Mouse (Mus musculus): ENCODE data around the gene Wdr73.
A peak's percentile ranks its signal among the peaks of the same experiment; 100 is the strongest.

Wdr73 gene

GRCm38 (mm10) chr7:80849710-80850109 lies 51.4 kb downstream of the Wdr73 start:
- peak; percentile 75 for DNase-seq

- no peak for DNase-seq
These were observed 51.8 kb downstream of the Wdr73 start for GRCm38 (mm10) chr7:80849267-80849666.

- DNase-seq, result no peak
These were observed 54.4 kb downstream of the Wdr73 start for GRCm38 (mm10) chr7:80846709-80847108.

- DNase-seq, result no peak
These were observed 54.8 kb downstream of the Wdr73 start for GRCm38 (mm10) chr7:80846280-80846678.

- DNase-seq, result no peak
These were observed 55.3 kb downstream of the Wdr73 start for GRCm38 (mm10) chr7:80845621-80846279.

- no peak for DNase-seq
These were observed 56.4 kb downstream of the Wdr73 start for GRCm38 (mm10) chr7:80844691-80845090.

- no peak for DNase-seq
These were observed 57.0 kb downstream of the Wdr73 start for GRCm38 (mm10) chr7:80843910-80844640.

- DNase-seq, result no peak
These were observed 57.9 kb downstream of the Wdr73 start for GRCm38 (mm10) chr7:80843176-80843575.

- DNase-seq, result no peak
These were observed 58.9 kb downstream of the Wdr73 start for GRCm38 (mm10) chr7:80842132-80842531.

- no peak for DNase-seq
These were observed 60.1 kb downstream of the Wdr73 start for GRCm38 (mm10) chr7:80840937-80841336.

All from embryo, embryonic 11 days (tissue).